Comparison of ENCODE assay signal across 8 mouse cellular contexts in the genomic region with DNA sequence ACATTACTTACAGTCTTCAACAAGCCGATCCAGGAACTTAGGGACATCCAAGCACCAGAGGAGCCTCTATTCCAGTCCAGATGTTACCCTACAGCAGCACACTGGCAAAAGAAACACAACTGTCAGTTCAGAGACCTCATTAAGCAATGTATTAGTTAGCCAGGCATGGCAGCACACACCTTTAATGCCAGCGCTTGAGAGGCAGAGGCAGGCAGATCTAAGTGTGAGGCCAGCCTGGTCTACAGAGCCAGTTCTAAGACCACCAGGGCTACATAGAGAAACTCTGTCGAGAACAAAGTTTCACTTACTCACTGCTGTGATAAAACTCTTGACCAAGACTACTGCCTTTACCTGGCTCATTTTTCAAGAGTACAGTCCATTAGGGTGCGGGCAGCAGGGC. TPM values are rescaled to one million over a fixed set of nuclear protein-coding genes. Genes with fewer than 3 reads are reported as not detected.
DNase-seq lines count a peak whose midpoint lies in the region; ATAC-seq and TF ChIP-seq lines count a peak whose summit lies in the region.

A gene (minus strand): TSS at position 101 of the 400 bp plus-strand sequence.

- H3K36me3 ChIP-seq in kidney, postnatal 0 days (ENCODE audit: insufficient read depth, low read length) = no peaks in the 10 kb centered on the region
- no peaks in the 10 kb centered on the region for H3K36me3 ChIP-seq in forebrain, embryonic 11.5 days (ENCODE audit: control insufficient read depth, insufficient read depth, low read length)
- no peaks in the 10 kb centered on the region; the same call in 1 of the 2 replicates for H3K36me3 ChIP-seq in midbrain, embryonic 10.5 days

- H3K4me1 ChIP-seq in kidney, postnatal 0 days (replicated peaks; ENCODE audit: insufficient read depth, low read length) = no peaks in the 10 kb centered on the region
- no peaks in the 10 kb centered on the region for H3K4me1 ChIP-seq in forebrain, embryonic 11.5 days (replicated peaks; ENCODE audit: control insufficient read depth, insufficient read depth, low read length)
- H3K4me1 ChIP-seq in midbrain, embryonic 10.5 days = no peaks in the 10 kb centered on the region

- DNase-seq in kidney, postnatal 0 days (ENCODE audit: low spot score) = no peak
- DNase-seq in kidney, adult 9 months = no peak
- DNase-seq in forebrain, embryonic 11.5 days (ENCODE audit: low spot score) = no peak
- DNase-seq in heart, postnatal 36 days = no peak
- no peak for DNase-seq in midbrain, embryonic 10.5 days (ENCODE audit: low spot score)
- no peak for DNase-seq in cerebellum, postnatal 25 days
- DNase-seq in frontal cortex, postnatal 36 days (ENCODE audit: low spot score in 2 of 2) = no peak
- no peak for DNase-seq in right cerebral cortex, postnatal 36 days (ENCODE audit: low spot score in 2 of 2)

- H3K4me2 ChIP-seq in kidney, postnatal 0 days (ENCODE audit: low read length) = no peak within 1 kb of the TSS
- no peak within 1 kb of the TSS for H3K4me2 ChIP-seq in forebrain, embryonic 11.5 days (ENCODE audit: low read depth, low read length, severe bottlenecking)

- no peaks in the 10 kb centered on the region for H3K9me3 ChIP-seq in kidney, postnatal 0 days (replicated peaks; ENCODE audit: low read length)
- no peaks in the 10 kb centered on the region for H3K9me3 ChIP-seq in forebrain, embryonic 11.5 days (ENCODE audit: control insufficient read depth, low read length)
- no peaks in the 10 kb centered on the region for H3K9me3 ChIP-seq in midbrain, embryonic 10.5 days (replicated peaks)

- H3K4me3 ChIP-seq in kidney, postnatal 0 days (replicated peaks; ENCODE audit: low read depth, low read length) = no peak within 1 kb of the TSS
- H3K4me3 ChIP-seq in forebrain, embryonic 11.5 days (ENCODE audit: low read depth, low read length) = no peak within 1 kb of the TSS
- H3K4me3 ChIP-seq in midbrain, embryonic 10.5 days = no peak within 1 kb of the TSS

- H3K9ac ChIP-seq in kidney, postnatal 0 days (ENCODE audit: low read depth, low read length) = no peak within 1 kb of the TSS
- no peak within 1 kb of the TSS for H3K9ac ChIP-seq in forebrain, embryonic 11.5 days (ENCODE audit: low read length)

- no peak for ATAC-seq in kidney, postnatal 0 days (replicated peaks; ENCODE audit: low FRiP score, low read depth)
- ATAC-seq in forebrain, embryonic 11.5 days (replicated peaks; ENCODE audit: low FRiP score) = no peak

- WGBS in kidney, postnatal 0 days = 88% methylated on average over 4 of the region's 4 CpGs
- 85% methylated on average over 4 of the region's 4 CpGs for WGBS in forebrain, embryonic 11.5 days
- 94% methylated on average over 4 of the region's 4 CpGs for WGBS in midbrain, embryonic 10.5 days

- intact Hi-C loops in heart, postnatal 36 days (cut with DNase I) = no loop called here

- H3K27me3 ChIP-seq in kidney, postnatal 0 days (ENCODE audit: insufficient read depth, low read length) = no peaks in the 10 kb centered on the region
- H3K27me3 ChIP-seq in forebrain, embryonic 11.5 days (ENCODE audit: control insufficient read depth, insufficient read depth, low read length) = no peaks in the 10 kb centered on the region
- no peaks in the 10 kb centered on the region for H3K27me3 ChIP-seq in midbrain, embryonic 10.5 days (ENCODE audit: low read depth, poor library complexity, severe bottlenecking)

- H3K27ac ChIP-seq in kidney, postnatal 0 days = no peak within 1 kb of the TSS
- H3K27ac ChIP-seq in forebrain, embryonic 11.5 days (ENCODE audit: low read depth, low read length) = no peak within 1 kb of the TSS
- no peak within 1 kb of the TSS for H3K27ac ChIP-seq in midbrain, embryonic 10.5 days (replicated peaks)

- no peak for TF ChIP-seq CTCF in kidney, postnatal 0 days (IDR thresholded peaks at IDR 0.05; ENCODE audit: low read depth)

RNA-seq across cellular contexts. Expression of the gene that starts here (rescaled TPM):
- polyA plus RNA-seq in kidney, postnatal 0 days (2015; fragmentation: Nextera tagmentation; extraction: Ambion mirVana) = 24.8 and 25.6 TPM in 2 replicates
- 19.2 and 22.9 TPM in 2 replicates for polyA plus RNA-seq in forebrain, embryonic 11.5 days (2014; fragmentation: Nextera tagmentation; extraction: Ambion mirVana)
- total RNA-seq in heart, postnatal 36 days (2021) = 10 to 100 TPM; 80.3 to 90.0 TPM
- polyA plus RNA-seq in midbrain, embryonic 10.5 days (2016; fragmentation: Nextera tagmentation; extraction: Ambion mirVana) = 20.7 and 23.3 TPM in 2 replicates
